8 mouse cellular contexts compared by ENCODE assay signal in the genomic region with DNA sequence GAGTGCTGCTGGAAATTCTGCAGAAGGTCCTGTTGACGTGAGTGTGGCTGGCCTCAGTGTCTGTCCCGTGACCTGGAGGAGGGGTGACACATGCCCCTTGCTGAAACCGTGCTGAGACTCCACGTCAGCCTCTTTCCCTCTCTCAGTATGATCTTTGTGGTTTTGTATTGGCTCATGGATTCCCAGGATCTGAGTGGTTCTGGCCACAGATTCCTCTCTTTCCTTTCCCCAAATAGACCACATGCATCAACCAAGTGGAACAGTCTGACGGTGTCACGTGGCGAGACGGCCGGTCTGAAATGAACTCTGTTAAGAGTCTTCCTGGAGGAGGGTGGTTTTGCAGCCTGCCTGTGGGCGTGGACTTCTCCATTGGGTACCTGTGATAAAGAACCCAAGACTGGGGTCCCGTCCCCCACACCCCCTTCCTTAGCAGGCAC. TPM values are rescaled to one million over a fixed set of nuclear protein-coding genes. Genes with fewer than 3 reads are reported as not detected.
DNase-seq lines count a peak whose midpoint lies in the region; ATAC-seq and TF ChIP-seq lines count a peak whose summit lies in the region.

No protein-coding gene starts in this region.

- DNase-seq in kidney, adult 18-20 months: peak; percentile 72
- DNase-seq in lung, postnatal 14 days: peak; percentile 61
- no peak for DNase-seq in embryo, embryonic 9.5 days (ENCODE audit: extremely low spot score)
- no peak for DNase-seq in ovary, adult 18-20 months (ENCODE audit: low spot score)
- DNase-seq in yolk sac, embryonic 10.5 days (ENCODE audit: low spot score): no peak

- H3K27me3 ChIP-seq in kidney, embryonic 14.5 days (ENCODE audit: control insufficient read depth, insufficient read depth, low read length): no peaks in the 10 kb centered on the region
- H3K27me3 ChIP-seq in heart, embryonic 16.5 days (ENCODE audit: control insufficient read depth, insufficient read depth, low read length): no peaks in the 10 kb centered on the region

- WGBS in kidney, embryonic 14.5 days: 50% methylated on average over 11 of the region's 11 CpGs
- WGBS in heart, embryonic 16.5 days: 26% methylated on average over 11 of the region's 11 CpGs

- no peak overlapping the region for H3K4me3 ChIP-seq in kidney, embryonic 14.5 days (ENCODE audit: low read length)
- no peak overlapping the region for H3K4me3 ChIP-seq in cortical plate, adult 2 months (ENCODE audit: insufficient read depth, low read length)
- H3K4me3 ChIP-seq in heart, embryonic 16.5 days (ENCODE audit: low read length): no peak overlapping the region

- H3K4me1 ChIP-seq in kidney, embryonic 14.5 days (ENCODE audit: control insufficient read depth, insufficient read depth, low read length): peaks cover 14% of the 10 kb centered on the region
- peaks cover 23% of the 10 kb centered on the region for H3K4me1 ChIP-seq in cortical plate, adult 2 months (ENCODE audit: control insufficient read depth, insufficient read depth, low read length)
- peaks cover 34% of the 10 kb centered on the region for H3K4me1 ChIP-seq in heart, embryonic 16.5 days (ENCODE audit: control insufficient read depth, insufficient read depth, low read length)

- TF ChIP-seq POLR2A in cortical plate, adult 2 months (IDR thresholded peaks at IDR 0.05; ENCODE audit: extremely low read depth, insufficient read depth, low read length): no peak

- no peaks in the 10 kb centered on the region for H3K9me3 ChIP-seq in kidney, embryonic 14.5 days (ENCODE audit: control insufficient read depth, low read length)
- no peaks in the 10 kb centered on the region for H3K9me3 ChIP-seq in heart, embryonic 16.5 days (replicated peaks; ENCODE audit: control insufficient read depth, low read length)

- H3K9ac ChIP-seq in kidney, embryonic 14.5 days (ENCODE audit: low read depth, low read length): no peak overlapping the region
- H3K9ac ChIP-seq in heart, embryonic 16.5 days (ENCODE audit: low read length): 0 out of 2 replicates have a peak overlapping the region, but pooled peaks have one; percentile 18

- H3K27ac ChIP-seq in kidney, embryonic 14.5 days (ENCODE audit: low read depth, low read length): no peak overlapping the region
- H3K27ac ChIP-seq in cortical plate, adult 2 months (ENCODE audit: insufficient read depth, low read length): peak overlapping the region; percentile 11; the same call in 1 of the 2 replicates
- peak overlapping the region; percentile 80 for H3K27ac ChIP-seq in heart, embryonic 16.5 days (ENCODE audit: low read length)

- H3K4me2 ChIP-seq in kidney, embryonic 14.5 days (replicated peaks; ENCODE audit: low read depth, low read length): no peak overlapping the region
- peak overlapping the region; percentile 32; the same call in 1 of the 2 replicates for H3K4me2 ChIP-seq in heart, embryonic 16.5 days (ENCODE audit: low read depth, low read length)

- no peak for ATAC-seq in kidney, embryonic 14.5 days (ENCODE audit: low FRiP score, low TSS enrichment)
- peak; percentile 64 for ATAC-seq in heart, embryonic 16.5 days (replicated peaks; ENCODE audit: extremely low read depth, insufficient read depth, low FRiP score)

- no peak for TF ChIP-seq CTCF in cortical plate, adult 2 months (IDR thresholded peaks at IDR 0.05; ENCODE audit: extremely low read depth, insufficient read depth, low read length)

- H3K36me3 ChIP-seq in kidney, embryonic 14.5 days (ENCODE audit: control insufficient read depth, insufficient read depth, low read length): peaks cover 10% of the 10 kb centered on the region
- no peaks in the 10 kb centered on the region for H3K36me3 ChIP-seq in heart, embryonic 16.5 days (ENCODE audit: control insufficient read depth, insufficient read depth)

RNA-seq across cellular contexts. Expression of gene Capzb, which starts 21.3 kb away (rescaled TPM):
- polyA plus RNA-seq in kidney, embryonic 14.5 days (2014; fragmentation: Nextera tagmentation; extraction: Ambion mirVana): 256 and 319 TPM in 2 replicates
- 229 and 234 TPM in 2 replicates for polyA plus RNA-seq in cortical plate, adult 2 months (2012; rRNA removed)
- 382 and 385 TPM in 2 replicates for polyA plus RNA-seq in heart, embryonic 16.5 days (2015; fragmentation: Nextera tagmentation; extraction: Ambion mirVana)

Comparison
In these comparisons a context has a peak if more than half of its experiments do, and no peak if none do; other contexts are left out.
1. DNase-seq: peak in kidney, adult 18-20 months (single experiment) and lung, postnatal 14 days (single experiment); none in embryo, embryonic 9.5 days (single experiment), ovary, adult 18-20 months (single experiment) and yolk sac, embryonic 10.5 days (single experiment).